Comparison of ENCODE assay signal across 8 mouse cellular contexts in the genomic region with DNA sequence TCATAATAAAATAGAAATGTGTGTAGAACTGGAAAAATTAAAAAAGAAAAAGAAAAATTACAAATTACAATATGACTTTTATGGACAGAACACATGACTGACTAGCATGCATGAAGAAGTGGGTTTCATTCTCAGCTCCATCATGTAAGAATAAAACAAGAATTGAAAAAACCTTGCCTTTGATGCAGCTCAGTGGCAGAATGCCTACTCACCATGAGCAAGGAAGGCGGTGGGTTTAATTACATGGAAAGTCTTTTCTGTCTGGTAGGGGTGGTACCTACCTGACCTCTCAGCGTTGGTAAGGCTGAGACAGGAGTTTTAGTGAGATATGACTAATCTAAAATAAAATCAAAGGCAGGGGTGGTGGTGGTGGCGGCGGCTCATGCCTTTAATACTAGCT. TPM values are rescaled to one million over a fixed set of nuclear protein-coding genes. Genes with fewer than 3 reads are reported as not detected.
DNase-seq lines count a peak whose midpoint lies in the region; ATAC-seq lines count a peak whose summit lies in the region.

No protein-coding gene starts in this region.

- H3K4me2 ChIP-seq in forebrain, embryonic 16.5 days (ENCODE audit: low read length) = peak overlapping the region; percentile 39
- peak overlapping the region; percentile 56 for H3K4me2 ChIP-seq in liver, embryonic 16.5 days (ENCODE audit: low read depth, low read length)

- 0 out of 2 replicates have a peak, but pooled peaks cover 7% of the 10 kb centered on the region for H3K4me1 ChIP-seq in forebrain, embryonic 16.5 days (replicated peaks; ENCODE audit: control insufficient read depth, insufficient read depth, low read length)
- H3K4me1 ChIP-seq in liver, embryonic 16.5 days (ENCODE audit: control insufficient read depth, low read depth, low read length) = peaks cover 10% of the 10 kb centered on the region

- H3K36me3 ChIP-seq in forebrain, embryonic 16.5 days (ENCODE audit: control insufficient read depth, insufficient read depth) = peaks cover 2% of the 10 kb centered on the region; the same call in 1 of the 2 replicates
- no peaks in the 10 kb centered on the region for H3K36me3 ChIP-seq in liver, embryonic 16.5 days (ENCODE audit: control insufficient read depth, insufficient read depth)

- H3K27me3 ChIP-seq in forebrain, embryonic 16.5 days (replicated peaks; ENCODE audit: control insufficient read depth, insufficient read depth, low read length) = no peaks in the 10 kb centered on the region
- H3K27me3 ChIP-seq in liver, embryonic 16.5 days (ENCODE audit: control insufficient read depth, insufficient read depth, low read depth, low read length) = no peaks in the 10 kb centered on the region

- no peak overlapping the region for H3K9ac ChIP-seq in forebrain, embryonic 16.5 days (replicated peaks; ENCODE audit: low read depth, low read length)
- no peak overlapping the region for H3K9ac ChIP-seq in liver, embryonic 16.5 days (ENCODE audit: low read depth, low read length)

- 69% methylated on average over 4 of the region's 4 CpGs for WGBS in forebrain, embryonic 16.5 days
- WGBS in liver, embryonic 16.5 days (ENCODE audit: insufficient replicate concordance) = 21% methylated on average over 4 of the region's 4 CpGs

- peak overlapping the region; percentile 12 for H3K4me3 ChIP-seq in forebrain, embryonic 16.5 days (replicated peaks; ENCODE audit: low read length)
- H3K4me3 ChIP-seq in liver, embryonic 16.5 days (ENCODE audit: low read depth, low read length) = peak overlapping the region; percentile 26; the same call in 1 of the 2 replicates

- peak; percentile 70 for DNase-seq in heart, adult 11 months
- no peak for DNase-seq in heart, adult 18-20 months
- DNase-seq in CD4-positive helper T cell, adult 2 months (ENCODE audit: low read depth, low spot score) = peak; percentile 43
- DNase-seq in yolk sac, embryonic 10.5 days (ENCODE audit: low spot score) = no peak
- no peak for DNase-seq in layer of hippocampus, adult 11-12 months (ENCODE audit: low spot score)
- DNase-seq in left cerebral cortex, adult 18-20 months (ENCODE audit: low spot score in 2 of 2) = no peak

- ATAC-seq in forebrain, embryonic 16.5 days = no peak
- ATAC-seq in liver, embryonic 16.5 days (ENCODE audit: low read depth) = no peak

- no peak overlapping the region for H3K27ac ChIP-seq in forebrain, embryonic 16.5 days (ENCODE audit: low read length)
- H3K27ac ChIP-seq in liver, embryonic 16.5 days (ENCODE audit: low read length) = no peak overlapping the region

- H3K9me3 ChIP-seq in forebrain, embryonic 16.5 days (ENCODE audit: control insufficient read depth, low read length) = no peaks in the 10 kb centered on the region
- no peaks in the 10 kb centered on the region for H3K9me3 ChIP-seq in liver, embryonic 16.5 days (replicated peaks; ENCODE audit: control insufficient read depth, low read length)

RNA-seq across cellular contexts. Expression of gene Alyref2, which starts 1.3 kb away (rescaled TPM):
- 1 to 10 TPM; 1.6 to 2.6 TPM for total RNA-seq in heart, adult 18-20 months (2021)
- 32.6 and 33.2 TPM in 2 replicates for polyA plus RNA-seq in forebrain, embryonic 16.5 days (2015; fragmentation: Nextera tagmentation; extraction: Ambion mirVana)
- polyA plus RNA-seq in liver, embryonic 16.5 days (2015; fragmentation: Nextera tagmentation; extraction: Ambion mirVana) = 2.6 and 3.5 TPM in 2 replicates
- total RNA-seq in left cerebral cortex, adult 18-20 months (2021) = 1 to 10 TPM; 5.7 to 5.8 TPM

RNA-seq across cellular contexts. Expression of gene Itln1, which starts 30.5 kb away (rescaled TPM):
- not detected for total RNA-seq in heart, adult 18-20 months (2021)
- not detected in 2 replicates for polyA plus RNA-seq in forebrain, embryonic 16.5 days (2015; fragmentation: Nextera tagmentation; extraction: Ambion mirVana)
- polyA plus RNA-seq in liver, embryonic 16.5 days (2015; fragmentation: Nextera tagmentation; extraction: Ambion mirVana) = not detected in 2 replicates
- not detected for total RNA-seq in left cerebral cortex, adult 18-20 months (2021)

RNA-seq across cellular contexts. Expression of gene Cd244a, which starts 54.4 kb away (rescaled TPM):
- total RNA-seq in heart, adult 18-20 months (2021) = under 1 TPM; 0.22 to 0.62 TPM
- polyA plus RNA-seq in forebrain, embryonic 16.5 days (2015; fragmentation: Nextera tagmentation; extraction: Ambion mirVana) = not detected in 2 replicates
- 0.36 and 0.48 TPM in 2 replicates for polyA plus RNA-seq in liver, embryonic 16.5 days (2015; fragmentation: Nextera tagmentation; extraction: Ambion mirVana)
- under 1 TPM in 1 of 2 experiments, not detected in 1; 0.16 TPM for total RNA-seq in left cerebral cortex, adult 18-20 months (2021)

Comparison
In these comparisons a context has a peak if more than half of its experiments do, and no peak if none do; other contexts are left out.
1. DNase-seq: peak in heart, adult 11 months (single experiment) and CD4-positive helper T cell, adult 2 months (single experiment); none in heart, adult 18-20 months (0 of 2), yolk sac, embryonic 10.5 days (single experiment), layer of hippocampus, adult 11-12 months (single experiment) and left cerebral cortex, adult 18-20 months (0 of 2).